ENCODE assay signal across 15 mouse cellular contexts in the genomic region with DNA sequence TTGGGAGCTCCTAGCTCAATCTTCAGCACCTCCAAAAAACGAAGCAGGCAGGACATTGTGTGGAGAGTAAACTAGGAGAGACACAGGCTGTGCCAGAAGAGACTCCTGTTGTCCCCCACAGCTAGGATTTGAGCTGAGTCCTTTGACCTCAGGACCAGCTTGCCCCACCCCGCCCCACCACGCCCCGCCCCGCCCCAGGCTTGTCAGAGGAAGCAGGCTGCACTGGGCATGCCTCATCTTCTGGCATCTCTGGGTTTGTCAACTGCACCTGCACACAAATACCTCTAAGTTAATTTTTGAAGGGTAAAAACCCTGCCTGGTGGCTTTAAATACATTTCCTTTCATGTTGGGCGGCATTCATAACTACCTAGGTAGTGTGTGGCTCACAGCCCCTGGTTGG. TPM values are rescaled to one million over a fixed set of nuclear protein-coding genes. Genes with fewer than 3 reads are reported as not detected.
"Had no signal": no experiment of that assay in that cellular context is flagged by ENCODE, and none has a peak within 500 bp of the region (broad histone marks: within the 10 kb centered on the region; RNA-seq: fewer than 3 reads in every experiment).

No protein-coding gene starts in this region.

- H3K27ac ChIP-seq: liver, embryonic 13.5 days; liver, embryonic 15.5 days; midbrain, embryonic 10.5 days; midbrain, embryonic 12.5 days; midbrain, embryonic 15.5 days; neural tube, embryonic 12.5 days; stomach, embryonic 15.5 days; stomach, postnatal 0 days had no signal

- H3K4me1 ChIP-seq: liver, embryonic 15.5 days; midbrain, embryonic 12.5 days; midbrain, embryonic 15.5 days; neural tube, embryonic 12.5 days had no signal

- H3K4me2 ChIP-seq: liver, embryonic 11.5 days; liver, embryonic 13.5 days; liver, embryonic 15.5 days; lung, embryonic 14.5 days; midbrain, embryonic 12.5 days; midbrain, embryonic 15.5 days; neural tube, embryonic 12.5 days; stomach, embryonic 15.5 days had no signal

- DNase-seq: liver, embryonic 13.5 days; liver, postnatal 0 days; lung, embryonic 14.5 days; lung, postnatal 10 days; lung, postnatal 4 days; right cerebral cortex, postnatal 14 days had no signal

- H3K9ac ChIP-seq: liver, embryonic 13.5 days; liver, embryonic 15.5 days; liver, postnatal 0 days; lung, embryonic 14.5 days; midbrain, embryonic 12.5 days; midbrain, embryonic 15.5 days; neural tube, embryonic 12.5 days; stomach, embryonic 15.5 days had no signal

- ATAC-seq: liver, postnatal 0 days; midbrain, embryonic 15.5 days had no signal

- H3K36me3 ChIP-seq: liver, embryonic 13.5 days; liver, embryonic 15.5 days; midbrain, embryonic 10.5 days; midbrain, embryonic 12.5 days; midbrain, embryonic 15.5 days; neural tube, embryonic 12.5 days; stomach, embryonic 15.5 days had no signal

- H3K27me3 ChIP-seq: liver, embryonic 15.5 days; midbrain, embryonic 12.5 days; midbrain, embryonic 15.5 days; neural tube, embryonic 12.5 days; stomach, embryonic 15.5 days had no signal

- H3K9me3 ChIP-seq: liver, embryonic 15.5 days; midbrain, embryonic 15.5 days; stomach, embryonic 15.5 days had no signal

- H3K4me3 ChIP-seq: liver, embryonic 13.5 days; liver, embryonic 15.5 days; midbrain, embryonic 10.5 days; midbrain, embryonic 12.5 days; midbrain, embryonic 15.5 days; neural tube, embryonic 12.5 days; stomach, embryonic 15.5 days had no signal

RNA-seq across cellular contexts. Expression of gene Fam92b, which starts 24.1 kb away (rescaled TPM):
- polyA plus RNA-seq: liver, embryonic 13.5 days; liver, embryonic 15.5 days; liver, postnatal 0 days; lung, embryonic 14.5 days; spleen, adult 2 months had no signal
